Mouse (Mus musculus): Measurements from ENCODE around the gene Alkbh1. TPM values are rescaled to one million over a fixed set of nuclear protein-coding genes. Genes with fewer than 3 reads are reported as not detected.

Gene Alkbh1
- polyA plus RNA-seq, 2 experiments, result 48.3 to 60.2 TPM

- Histone ChIP-seq H3K4me1 (ENCODE audit: control insufficient read depth, insufficient read depth, low read length) (peaks cover 5% of the 10 kb centered on the region; the same call in 1 of the 2 replicates), H3K9ac (ENCODE audit: low read depth, low read length, severe bottlenecking) (no peak overlapping the region), H3K4me3 (replicated peaks; ENCODE audit: low read length) (no peak overlapping the region), H3K4me2 (replicated peaks; ENCODE audit: low read depth, low read length, severe bottlenecking) (peak overlapping the region; percentile 19), H3K27ac (replicated peaks; ENCODE audit: low read depth, low read length) (0 out of 2 replicates have a peak overlapping the region, but pooled peaks have one; percentile 33), H3K36me3 (ENCODE audit: control insufficient read depth, insufficient read depth, low read length) (no peaks in the 10 kb centered on the region), H3K27me3 (ENCODE audit: control insufficient read depth, insufficient read depth, low read length) (no peaks in the 10 kb centered on the region), H3K9me3 (ENCODE audit: control insufficient read depth, low read length) (no peaks in the 10 kb centered on the region)
- ATAC-seq (ENCODE audit: low FRiP score, low read depth) (no peak), DNase-seq (ENCODE audit: low spot score) (peak; percentile 17)
- TF ChIP-seq POLR2A (IDR thresholded peaks at IDR 0.05; ENCODE audit: borderline replicate concordance, extremely low read depth, insufficient read depth, insufficient read length), result no peak
- 39% methylated on average over 21 of the region's 21 CpGs for WGBS
These were observed 35.8 kb downstream of the Alkbh1 start for GRCm38 (mm10) chr12:87407869-87408605.

GRCm38 (mm10) chr12:87405721-87406120 lies 38.1 kb downstream of the Alkbh1 start:
- Histone ChIP-seq H3K27me3 (ENCODE audit: control insufficient read depth, insufficient read depth, low read length) (no peaks in the 10 kb centered on the region), H3K36me3 (ENCODE audit: control insufficient read depth, insufficient read depth, low read length) (no peaks in the 10 kb centered on the region), H3K4me3 (replicated peaks; ENCODE audit: low read length) (no peak overlapping the region), H3K27ac (replicated peaks; ENCODE audit: low read depth, low read length) (no peak overlapping the region), H3K4me2 (replicated peaks; ENCODE audit: low read depth, low read length, severe bottlenecking) (no peak overlapping the region), H3K9me3 (ENCODE audit: control insufficient read depth, low read length) (no peaks in the 10 kb centered on the region), H3K9ac (ENCODE audit: low read depth, low read length, severe bottlenecking) (no peak overlapping the region), H3K4me1 (ENCODE audit: control insufficient read depth, insufficient read depth, low read length) (peaks cover 5% of the 10 kb centered on the region; the same call in 1 of the 2 replicates)
- 74% methylated on average over 3 of the region's 3 CpGs for WGBS
- no peak for TF ChIP-seq POLR2A (IDR thresholded peaks at IDR 0.05; ENCODE audit: borderline replicate concordance, extremely low read depth, insufficient read depth, insufficient read length)
- no peak for ATAC-seq (ENCODE audit: low FRiP score, low read depth)
- no peak for DNase-seq (ENCODE audit: low spot score)

GRCm38 (mm10) chr12:87405165-87405564 lies 38.7 kb downstream of the Alkbh1 start:
- TF ChIP-seq POLR2A (IDR thresholded peaks at IDR 0.05; ENCODE audit: borderline replicate concordance, extremely low read depth, insufficient read depth, insufficient read length), result no peak
- H3K27ac ChIP-seq (replicated peaks; ENCODE audit: low read depth, low read length), result no peak overlapping the region
- WGBS, result 79% methylated on average over 4 of the region's 4 CpGs
- no peaks in the 10 kb centered on the region for H3K9me3 ChIP-seq (ENCODE audit: control insufficient read depth, low read length)
- ATAC-seq (ENCODE audit: low FRiP score, low read depth), result no peak
- peaks cover 5% of the 10 kb centered on the region; the same call in 1 of the 2 replicates for H3K4me1 ChIP-seq (ENCODE audit: control insufficient read depth, insufficient read depth, low read length)
- H3K36me3 ChIP-seq (ENCODE audit: control insufficient read depth, insufficient read depth, low read length), result no peaks in the 10 kb centered on the region
- DNase-seq (ENCODE audit: low spot score), result no peak
- H3K27me3 ChIP-seq (ENCODE audit: control insufficient read depth, insufficient read depth, low read length), result no peaks in the 10 kb centered on the region
- no peak overlapping the region for H3K4me3 ChIP-seq (replicated peaks; ENCODE audit: low read length)
- no peak overlapping the region for H3K4me2 ChIP-seq (replicated peaks; ENCODE audit: low read depth, low read length, severe bottlenecking)
- H3K9ac ChIP-seq (ENCODE audit: low read depth, low read length, severe bottlenecking), result no peak overlapping the region

- Histone ChIP-seq H3K9ac (ENCODE audit: low read depth, low read length, severe bottlenecking) (no peak overlapping the region), H3K4me3 (replicated peaks; ENCODE audit: low read length) (no peak overlapping the region), H3K27me3 (ENCODE audit: control insufficient read depth, insufficient read depth, low read length) (no peaks in the 10 kb centered on the region), H3K4me2 (replicated peaks; ENCODE audit: low read depth, low read length, severe bottlenecking) (no peak overlapping the region), H3K27ac (replicated peaks; ENCODE audit: low read depth, low read length) (no peak overlapping the region), H3K9me3 (ENCODE audit: control insufficient read depth, low read length) (no peaks in the 10 kb centered on the region), H3K36me3 (ENCODE audit: control insufficient read depth, insufficient read depth, low read length) (no peaks in the 10 kb centered on the region), H3K4me1 (ENCODE audit: control insufficient read depth, insufficient read depth, low read length) (no peaks in the 10 kb centered on the region)
- TF ChIP-seq POLR2A (IDR thresholded peaks at IDR 0.05; ENCODE audit: borderline replicate concordance, extremely low read depth, insufficient read depth, insufficient read length), result no peak
- no peak for DNase-seq (ENCODE audit: low spot score)
- 43% methylated on average over 6 of the region's 6 CpGs for WGBS
- ATAC-seq (ENCODE audit: low FRiP score, low read depth), result no peak
These were observed 41.9 kb downstream of the Alkbh1 start for GRCm38 (mm10) chr12:87401883-87402282.

GRCm38 (mm10) chr12:87399119-87399819 lies 44.5 kb downstream of the Alkbh1 start:
- ATAC-seq (ENCODE audit: low FRiP score, low read depth), result no peak
- H3K27ac ChIP-seq (replicated peaks; ENCODE audit: low read depth, low read length), result no peak overlapping the region
- no peak for TF ChIP-seq POLR2A (IDR thresholded peaks at IDR 0.05; ENCODE audit: borderline replicate concordance, extremely low read depth, insufficient read depth, insufficient read length)
- DNase-seq (ENCODE audit: low spot score), result no peak
- no peaks in the 10 kb centered on the region for H3K9me3 ChIP-seq (ENCODE audit: control insufficient read depth, low read length)
- H3K9ac ChIP-seq (ENCODE audit: low read depth, low read length, severe bottlenecking), result no peak overlapping the region
- H3K4me2 ChIP-seq (replicated peaks; ENCODE audit: low read depth, low read length, severe bottlenecking), result no peak overlapping the region
- H3K4me3 ChIP-seq (replicated peaks; ENCODE audit: low read length), result no peak overlapping the region
- H3K4me1 ChIP-seq (ENCODE audit: control insufficient read depth, insufficient read depth, low read length), result no peaks in the 10 kb centered on the region
- 89% methylated on average over 10 of the region's 10 CpGs for WGBS
- H3K27me3 ChIP-seq (ENCODE audit: control insufficient read depth, insufficient read depth, low read length), result no peaks in the 10 kb centered on the region
- H3K36me3 ChIP-seq (ENCODE audit: control insufficient read depth, insufficient read depth, low read length), result no peaks in the 10 kb centered on the region
